Mouse (Mus musculus) lung, postnatal 0 days (tissue): ENCODE measurements around the gene Palm2.

Experiments
- CTCF ChIP-seq: IDR thresholded peaks from 2 replicates; pipeline ENCODE4 v1.5.1; 2016; ENCODE audit warnings: antibody characterized with exemption, mild to moderate bottlenecking
- EP300 ChIP-seq: IDR thresholded peaks from 2 replicates; pipeline ENCODE4 v1.6.1; 2016; ENCODE audit warnings: antibody characterized with exemption, mild to moderate bottlenecking, control low read depth

DNA sequence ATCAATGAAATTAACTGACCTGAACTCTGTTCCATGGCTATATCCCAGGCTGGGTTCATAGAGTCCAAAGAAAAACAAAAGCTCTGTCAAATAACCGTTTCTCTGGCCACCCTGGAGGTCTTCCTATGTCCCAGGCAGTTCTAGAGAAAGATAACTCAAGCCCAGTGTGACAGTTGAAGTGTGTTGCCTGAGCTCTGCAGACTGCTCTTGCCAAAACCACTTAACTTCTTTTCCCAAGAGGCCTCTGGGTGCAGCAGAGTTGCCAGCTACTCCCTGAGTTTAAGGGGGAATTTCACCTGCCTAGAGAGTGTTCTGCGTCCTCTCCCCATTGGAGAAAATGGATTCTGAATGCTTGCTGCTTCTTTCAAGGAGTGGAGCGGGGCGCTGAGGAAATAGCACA lies 158.7 kb downstream of the Palm2 start:
- TF ChIP-seq EP300: no peak
- TF ChIP-seq CTCF: no peak
